Mouse (Mus musculus) heart, adult 11 months (tissue): ENCODE measurements around the gene Zfp423.

Source experiments
- DNase-seq: peaks from one replicate; pipeline ENCODE4 v3.0.0; 2022

The Zfp423 gene

GRCm38 (mm10) chr8:87689192-87689591 lies 270.2 kb downstream of the Zfp423 start:
- DNase-seq, result no peak

GRCm38 (mm10) chr8:87688348-87688747 lies 271.0 kb downstream of the Zfp423 start:
- no peak for DNase-seq

- DNase-seq, result no peak
These were observed 272.3 kb downstream of the Zfp423 start for GRCm38 (mm10) chr8:87686986-87687698.

- DNase-seq, result no peak
These were observed 273.4 kb downstream of the Zfp423 start for GRCm38 (mm10) chr8:87686026-87686425.

- DNase-seq, result no peak
These were observed 274.0 kb downstream of the Zfp423 start for GRCm38 (mm10) chr8:87685392-87685791.

GRCm38 (mm10) chr8:87682066-87682465 lies 277.3 kb downstream of the Zfp423 start:
- DNase-seq, result no peak

- DNase-seq, result no peak
These were observed 279.4 kb downstream of the Zfp423 start for GRCm38 (mm10) chr8:87680034-87680433.

- DNase-seq, result no peak
These were observed 279.9 kb downstream of the Zfp423 start for GRCm38 (mm10) chr8:87679431-87680003.

GRCm38 (mm10) chr8:87675411-87675810 lies 284.0 kb downstream of the Zfp423 start:
- no peak for DNase-seq

GRCm38 (mm10) chr8:87674157-87674556 lies 285.2 kb downstream of the Zfp423 start:
- DNase-seq, result no peak

- no peak for DNase-seq
These were observed 287.2 kb downstream of the Zfp423 start for GRCm38 (mm10) chr8:87672214-87672613.

GRCm38 (mm10) chr8:87671209-87671970 lies 288.0 kb downstream of the Zfp423 start:
- DNase-seq, result no peak

GRCm38 (mm10) chr8:87670232-87670631 lies 289.2 kb downstream of the Zfp423 start:
- DNase-seq, result no peak

- DNase-seq, result no peak
These were observed 290.7 kb downstream of the Zfp423 start for GRCm38 (mm10) chr8:87668736-87669135.

GRCm38 (mm10) chr8:87667914-87668643 lies 291.3 kb downstream of the Zfp423 start:
- no peak for DNase-seq

- DNase-seq, result no peak
These were observed 292.1 kb downstream of the Zfp423 start for GRCm38 (mm10) chr8:87667297-87667696.

- no peak for DNase-seq
These were observed 294.1 kb downstream of the Zfp423 start for GRCm38 (mm10) chr8:87665337-87665736.

GRCm38 (mm10) chr8:87664217-87664509 lies 295.2 kb downstream of the Zfp423 start:
- DNase-seq, result no peak

- peak; percentile 96 for DNase-seq
These were observed 295.8 kb downstream of the Zfp423 start for GRCm38 (mm10) chr8:87663349-87664216.

GRCm38 (mm10) chr8:87662811-87663341 lies 296.5 kb downstream of the Zfp423 start:
- DNase-seq, result peak; percentile 96

GRCm38 (mm10) chr8:87662307-87662771 lies 297.1 kb downstream of the Zfp423 start:
- DNase-seq, result no peak
